Mouse (Mus musculus) kidney, adult 11 months (tissue): ENCODE results near the gene Gm10337.
A peak's percentile ranks its signal among the peaks of the same experiment; 100 is the strongest.

Source experiments
- DNase-seq: peaks from one replicate; pipeline ENCODE4 v3.0.0; 2022

Gm10337 gene

DNA sequence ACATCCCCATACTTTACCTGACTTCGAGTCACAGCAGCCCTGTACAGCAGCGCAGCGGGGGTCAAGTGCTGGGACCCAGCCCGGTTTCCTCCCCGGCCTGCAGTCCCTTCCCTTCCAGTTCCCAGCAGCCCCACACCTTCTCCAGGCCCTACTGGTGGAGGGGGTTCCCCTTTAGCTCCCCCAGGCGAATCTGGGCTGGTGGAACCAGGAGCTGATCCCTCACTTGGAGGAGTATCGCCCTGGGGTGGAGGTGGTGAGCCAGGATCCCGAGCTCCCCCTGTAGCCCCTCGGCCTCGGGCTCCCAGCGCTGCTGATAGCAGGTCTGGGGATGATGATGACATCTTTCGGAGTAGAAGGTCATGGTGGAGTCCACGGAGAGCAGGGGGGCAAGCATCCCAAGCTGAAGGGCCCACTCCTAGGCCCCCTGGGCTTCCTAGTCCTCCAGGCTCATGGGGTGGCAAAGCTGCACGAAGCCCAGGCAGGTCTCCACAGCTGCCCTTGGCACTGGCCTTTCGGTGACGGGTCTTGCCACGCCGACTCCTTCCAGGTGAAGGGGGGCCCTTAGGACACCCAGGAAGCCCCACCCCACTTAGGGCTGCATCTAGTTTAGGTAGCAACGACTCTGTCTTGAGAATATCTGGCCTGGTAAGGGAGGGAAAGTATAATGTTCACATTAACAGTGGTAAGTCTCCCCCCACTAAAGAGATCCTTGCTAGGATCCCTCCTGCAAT lies 2.3 kb upstream of the Gm10337 start:
- no peak for DNase-seq

GRCm38 (mm10) chr15:102502254-102502840 lies 1.2 kb upstream of the Gm10337 start:
- no peak for DNase-seq

- DNase-seq, result no peak
Observed at GRCm38 (mm10) chr15:102503924-102504782, 631 bp downstream of the Gm10337 start.

DNA sequence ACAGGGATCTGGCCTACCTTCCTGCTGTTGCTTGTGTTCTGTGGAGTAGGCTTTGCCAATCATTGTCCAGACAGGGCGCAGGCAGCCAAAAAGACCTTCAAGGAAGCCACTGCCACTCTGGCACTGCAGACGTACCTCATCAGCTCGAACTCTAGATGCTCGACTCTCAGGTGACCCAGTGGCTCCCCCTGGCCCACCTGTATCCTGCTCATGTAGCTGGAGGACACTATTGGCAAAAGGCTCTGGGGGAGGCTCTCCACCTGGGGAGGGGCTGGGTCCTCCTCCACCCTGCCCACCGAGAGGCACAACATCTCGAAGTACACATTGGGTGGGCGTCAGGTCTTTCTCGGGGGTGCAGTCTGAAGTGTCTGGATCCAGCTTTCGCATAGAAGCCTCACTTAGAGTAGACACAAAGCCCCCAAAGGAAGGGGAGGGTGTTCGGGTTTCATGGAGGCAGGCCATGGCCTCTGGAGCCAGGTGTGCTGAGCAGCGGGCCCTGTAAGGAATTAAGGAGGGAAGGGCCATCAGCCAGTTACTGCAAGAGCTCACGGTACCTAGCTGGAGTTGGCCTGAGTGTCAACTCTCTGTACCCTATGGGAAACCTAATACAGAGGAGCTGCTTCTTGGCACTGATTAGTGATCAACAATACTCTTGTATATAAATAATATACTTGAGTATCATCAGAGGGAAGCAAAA lies 1.7 kb downstream of the Gm10337 start:
- no peak for DNase-seq

- DNase-seq, result no peak
Observed at GRCm38 (mm10) chr15:102505770-102506463, 2.4 kb downstream of the Gm10337 start.

DNA sequence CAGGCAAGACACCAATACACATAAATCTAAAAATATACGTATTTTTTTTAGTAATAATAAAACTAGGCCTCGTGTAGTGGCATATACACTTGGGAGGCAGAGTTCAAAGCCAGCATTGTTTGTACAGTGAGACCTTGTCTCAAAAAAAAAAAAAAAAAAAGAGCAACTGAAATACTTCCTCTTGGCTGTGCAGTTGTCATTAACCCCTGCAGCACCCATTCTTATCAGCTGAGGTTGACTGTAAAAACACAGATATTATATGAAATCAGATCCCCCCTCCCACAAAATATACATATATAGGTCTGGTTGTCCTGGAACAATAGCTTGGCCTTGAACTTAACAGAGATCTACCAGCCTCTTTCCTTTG lies 2.9 kb downstream of the Gm10337 start:
- no peak for DNase-seq

DNA sequence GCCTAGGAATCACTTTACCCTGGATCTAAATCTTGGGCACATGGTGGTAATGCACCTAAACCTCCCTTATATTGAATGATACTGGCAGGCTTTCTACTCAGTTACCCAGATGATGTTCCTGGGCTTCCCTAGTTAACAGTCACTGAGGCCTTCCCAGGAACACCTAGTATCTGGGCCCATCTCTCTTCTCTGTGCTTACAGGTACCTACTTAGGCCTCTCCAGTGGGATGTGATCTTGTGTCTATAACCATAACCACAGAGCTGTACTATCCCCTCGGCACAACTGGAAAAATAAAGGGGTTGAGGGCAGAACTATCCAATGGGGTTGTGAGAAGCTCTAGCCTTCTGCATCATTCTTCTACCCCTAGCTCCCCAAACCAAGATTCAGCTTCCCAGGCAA lies 3.3 kb downstream of the Gm10337 start:
- DNase-seq, result no peak

GRCm38 (mm10) chr15:102507561-102507960 lies 4.0 kb downstream of the Gm10337 start:
- DNase-seq, result no peak

GRCm38 (mm10) chr15:102508336-102508735 lies 4.8 kb downstream of the Gm10337 start:
- no peak for DNase-seq

DNA sequence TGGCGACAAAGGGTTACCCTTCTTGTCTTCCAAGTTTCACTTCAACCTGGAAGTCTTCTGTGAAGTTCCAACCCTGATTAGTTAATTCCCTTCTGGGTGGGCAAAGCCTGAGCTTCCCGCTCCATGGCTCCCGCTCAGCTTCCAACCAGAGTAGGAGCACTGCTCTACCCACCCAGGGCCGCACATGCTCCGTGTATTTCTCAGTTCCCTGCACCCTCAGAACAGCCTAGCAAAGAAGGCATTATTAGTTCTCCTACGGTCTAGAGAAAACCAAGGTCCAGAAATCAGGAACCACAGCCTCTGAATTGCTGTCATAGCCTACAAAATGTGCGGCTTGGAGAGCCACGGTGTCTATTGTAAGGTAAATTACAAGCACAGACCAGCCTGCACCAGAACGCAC lies 6.6 kb downstream of the Gm10337 start:
- no peak for DNase-seq

- DNase-seq, result peak; percentile 86
Observed at GRCm38 (mm10) chr15:102510590-102511284, 7.2 kb downstream of the Gm10337 start.

DNA sequence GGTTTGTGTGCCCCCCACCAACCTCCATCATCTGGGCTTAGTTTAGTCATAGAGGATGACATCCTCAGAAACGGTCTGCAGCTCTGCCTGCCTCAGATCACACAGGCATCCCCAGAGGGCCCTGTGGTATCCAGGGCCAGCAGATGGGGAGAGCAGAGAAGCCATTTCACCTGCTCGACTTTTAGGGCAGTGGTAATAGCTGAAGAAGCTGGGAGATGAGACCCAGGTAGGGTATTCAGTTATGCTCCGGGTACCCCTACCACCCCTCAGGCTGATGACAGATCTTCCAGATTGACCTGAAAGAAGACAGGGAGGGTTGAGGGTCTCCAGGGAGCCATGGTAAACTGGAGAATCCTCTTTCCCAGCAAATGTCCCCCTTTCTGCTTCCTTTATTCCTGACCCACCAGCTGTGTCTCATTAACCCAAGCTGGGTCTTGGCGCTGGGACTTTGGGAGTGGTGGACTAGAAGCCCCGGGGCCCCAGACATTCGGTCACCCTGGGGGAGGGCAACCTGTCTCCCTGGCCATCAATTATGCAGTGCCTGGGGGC lies 7.8 kb downstream of the Gm10337 start:
- no peak for DNase-seq

DNA sequence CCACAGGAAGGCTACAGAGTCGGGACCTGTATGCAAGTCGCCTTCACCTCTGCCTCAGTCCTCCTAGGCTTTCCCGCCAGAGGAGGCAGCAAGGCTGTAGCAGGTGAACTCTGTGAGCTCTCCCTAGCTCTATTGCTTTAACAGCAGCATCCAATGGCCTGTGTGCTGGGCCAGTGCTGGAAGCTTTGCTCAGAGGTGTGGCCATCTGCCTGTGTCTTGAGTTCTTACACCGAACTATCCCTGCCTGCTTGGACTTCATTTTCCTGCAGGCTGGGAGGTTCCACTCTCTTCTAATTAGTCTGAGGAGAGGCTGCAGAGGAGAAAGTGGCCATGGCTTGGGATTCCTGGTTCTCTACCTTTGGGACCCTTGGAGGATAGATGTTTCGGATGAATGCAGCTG lies 8.5 kb downstream of the Gm10337 start:
- no peak for DNase-seq

DNA sequence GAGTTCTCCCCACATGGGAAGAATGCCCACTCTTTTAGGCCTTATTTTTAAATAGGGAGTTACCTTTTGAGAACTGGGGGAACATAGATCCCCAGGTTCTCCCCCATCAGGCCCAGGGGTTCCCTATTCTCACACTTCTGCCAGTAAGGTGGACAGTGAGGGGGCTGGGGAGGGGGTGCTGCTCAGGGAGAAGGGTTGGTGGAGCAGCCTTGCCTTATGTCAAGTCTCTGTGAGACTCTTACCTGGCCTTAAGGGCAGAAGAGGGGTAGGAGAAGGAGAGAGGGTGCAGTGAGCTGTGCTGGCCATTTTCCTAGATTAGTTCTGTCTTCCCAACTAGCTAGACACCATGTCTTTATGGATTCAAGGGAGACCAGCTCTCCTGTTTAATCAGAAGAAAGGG lies 8.9 kb downstream of the Gm10337 start:
- no peak for DNase-seq

- no peak for DNase-seq
Observed at GRCm38 (mm10) chr15:102513004-102513403, 9.5 kb downstream of the Gm10337 start.

DNA sequence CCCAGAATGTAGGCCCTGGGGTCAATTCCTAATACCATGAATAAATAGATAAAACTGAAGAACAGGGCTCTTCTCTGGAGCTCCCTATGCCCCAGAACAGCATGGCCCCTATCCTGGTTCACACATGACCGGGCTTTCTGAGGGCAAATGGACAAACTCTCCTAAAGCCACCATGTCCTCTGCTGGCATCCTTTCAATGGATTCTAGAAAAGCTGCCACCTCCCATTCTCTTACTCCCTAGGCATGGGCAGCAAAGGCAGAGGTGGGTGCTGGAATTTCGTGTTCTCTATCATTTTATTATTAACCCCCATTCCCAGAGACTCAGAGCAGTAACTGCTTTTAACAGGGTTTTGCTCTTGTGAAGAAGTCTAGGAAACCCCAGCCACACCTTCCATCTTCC lies 11.7 kb downstream of the Gm10337 start:
- DNase-seq, result no peak

GRCm38 (mm10) chr15:102515791-102516190 lies 12.3 kb downstream of the Gm10337 start:
- no peak for DNase-seq

DNA sequence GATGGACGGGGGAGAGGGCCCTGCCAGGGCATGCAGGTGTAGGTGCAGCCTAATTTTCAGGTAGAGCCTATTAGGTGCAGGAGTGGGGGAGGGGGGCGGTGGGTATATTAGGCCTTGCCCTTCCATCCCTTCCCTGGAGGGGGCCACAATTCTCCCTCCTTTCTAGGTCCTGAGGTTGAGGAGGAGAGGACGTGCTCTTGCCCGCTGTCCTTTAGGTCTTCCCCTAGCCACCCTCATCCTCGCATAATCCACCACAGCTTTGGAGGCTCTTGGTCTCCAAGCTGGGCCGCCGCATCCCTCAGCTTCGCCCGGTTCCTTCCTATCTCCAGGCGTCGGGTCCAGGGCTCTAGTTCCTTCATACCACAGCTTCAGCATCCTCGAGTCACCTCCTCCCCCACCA lies 12.8 kb downstream of the Gm10337 start:
- no peak for DNase-seq

DNA sequence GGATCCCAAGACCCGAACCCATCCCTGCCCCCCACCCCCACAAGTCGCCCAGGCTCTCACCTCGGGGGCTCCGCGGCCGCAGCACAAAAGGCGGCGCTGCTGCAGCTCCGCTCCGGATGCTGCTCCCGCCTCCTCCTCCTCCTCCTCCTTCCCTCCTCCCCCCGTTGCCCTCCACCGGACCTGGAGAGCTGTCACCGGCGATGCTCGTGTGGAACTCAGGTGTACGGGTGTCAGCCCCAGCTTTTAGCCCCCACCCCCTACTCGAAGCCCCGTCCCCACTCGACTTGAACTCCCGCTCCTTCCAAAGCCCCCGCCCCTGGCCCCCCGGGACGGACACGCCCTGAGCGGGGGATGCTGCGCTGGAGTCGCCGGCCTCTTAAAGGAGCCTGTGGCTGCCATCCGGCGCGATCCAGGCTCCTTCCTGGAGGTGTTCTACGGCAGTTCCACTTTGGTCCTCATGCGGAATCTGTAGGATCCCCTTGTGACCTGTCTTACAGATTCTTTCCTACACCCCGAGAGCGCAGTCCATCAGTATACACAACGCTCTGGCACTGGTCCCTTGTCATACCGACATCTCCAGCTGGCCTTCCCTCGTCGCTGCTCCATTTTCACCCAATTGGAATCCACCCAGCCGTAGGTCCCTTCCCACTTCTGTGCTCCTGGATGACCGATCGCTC lies 13.3 kb downstream of the Gm10337 start, which contains the start of gene Map3k12:
Gene Map3k12 (minus strand): TSS at position 337 of the 677 bp plus-strand sequence.
- peak; percentile 73 for DNase-seq

DNA sequence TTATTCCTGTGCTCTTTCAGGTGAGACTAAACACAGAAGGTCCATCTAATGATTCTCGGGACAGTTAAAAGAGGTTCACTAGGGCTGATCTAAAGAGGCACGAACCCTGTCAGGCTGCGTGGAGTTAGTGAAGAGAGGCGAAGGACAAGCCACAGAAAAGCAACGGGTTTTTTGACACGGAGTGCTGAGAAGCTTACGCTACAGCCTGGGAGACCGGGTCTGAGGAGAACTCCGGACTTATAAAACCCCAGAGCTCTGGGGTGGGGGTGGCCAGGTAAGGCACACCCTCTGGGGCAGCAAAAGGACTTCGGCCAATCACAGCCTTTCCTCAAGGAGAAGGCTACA lies 14.1 kb downstream of the Gm10337 start:
- DNase-seq, result no peak
